ENCODE assay signal across 8 mouse cellular contexts in the genomic region with DNA sequence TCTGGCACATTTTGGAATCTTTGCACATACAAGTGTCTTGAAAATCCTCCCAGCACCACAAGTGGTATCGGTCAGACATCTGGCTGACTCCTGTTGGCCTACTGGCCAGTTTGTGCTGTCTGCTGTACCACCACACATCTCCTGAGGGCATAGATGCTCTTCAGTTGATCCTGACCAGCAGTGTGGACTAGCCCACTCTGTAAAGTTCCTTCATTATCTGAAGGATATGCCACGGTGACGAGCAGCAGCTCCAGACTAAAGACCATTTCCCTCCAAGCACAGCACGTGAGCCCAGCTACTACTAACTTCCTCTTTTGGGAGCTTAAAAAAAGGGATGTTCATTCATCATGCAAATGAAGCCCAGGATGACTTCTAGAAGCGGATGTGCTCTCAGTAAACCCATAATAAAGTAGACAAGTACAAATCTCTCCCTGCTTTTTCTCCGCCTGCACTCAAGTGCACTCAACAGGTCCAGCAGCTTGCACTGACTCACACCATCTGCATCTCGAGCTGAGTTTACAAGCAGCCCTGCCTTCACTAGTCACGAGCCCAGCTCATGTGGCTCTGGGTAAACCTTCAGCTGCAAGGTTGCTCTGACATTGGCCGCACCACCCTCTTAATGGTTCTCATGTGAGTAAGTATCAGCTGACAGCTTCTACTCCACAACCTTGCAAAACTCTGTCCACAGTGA. TPM values are rescaled to one million over a fixed set of nuclear protein-coding genes. Genes with fewer than 3 reads are reported as not detected.
A peak's percentile ranks its signal among the peaks of the same experiment; 100 is the strongest.
DNase-seq lines count a peak whose midpoint lies in the region; ATAC-seq and TF ChIP-seq lines count a peak whose summit lies in the region.

No protein-coding gene starts in this region.

- H3K4me1 ChIP-seq in liver, postnatal 0 days (ENCODE audit: insufficient read depth) = peaks cover 19% of the 10 kb centered on the region
- 0 out of 2 replicates have a peak, but pooled peaks cover 5% of the 10 kb centered on the region for H3K4me1 ChIP-seq in forebrain, embryonic 16.5 days (replicated peaks; ENCODE audit: control insufficient read depth, insufficient read depth, low read length)
- peaks cover 3% of the 10 kb centered on the region; the same call in 1 of the 2 replicates for H3K4me1 ChIP-seq in hindbrain, embryonic 10.5 days (replicated peaks)

- peak overlapping the region; percentile 45; the same call in 1 of the 2 replicates for H3K27ac ChIP-seq in liver, postnatal 0 days (ENCODE audit: low read depth)
- no peak overlapping the region for H3K27ac ChIP-seq in forebrain, embryonic 16.5 days (ENCODE audit: low read length)
- H3K27ac ChIP-seq in hindbrain, embryonic 10.5 days = no peak overlapping the region

- peak; percentile 71 for DNase-seq in layer of hippocampus, adult 11-12 months (ENCODE audit: low spot score)
- DNase-seq in layer of hippocampus, postnatal 10 days (ENCODE audit: low spot score in 2 of 2) = no peak
- DNase-seq in kidney, adult 8-10 months = peak; percentile 78 to 92
- DNase-seq in liver, postnatal 0 days = peak; percentile 43
- peak; percentile 84 for DNase-seq in splenic B cell, adult 2 months (ENCODE audit: low read depth, low spot score)
- no peak for DNase-seq in hindbrain, embryonic 10.5 days (ENCODE audit: low spot score)

- no peak for TF ChIP-seq EP300 in liver, postnatal 0 days (IDR thresholded peaks at IDR 0.05; ENCODE audit: low read depth)

- no peak overlapping the region for H3K4me3 ChIP-seq in liver, postnatal 0 days (ENCODE audit: low read depth, low read length)
- no peak overlapping the region for H3K4me3 ChIP-seq in forebrain, embryonic 16.5 days (replicated peaks; ENCODE audit: low read length)
- H3K4me3 ChIP-seq in hindbrain, embryonic 10.5 days = no peak overlapping the region

- H3K4me2 ChIP-seq in liver, postnatal 0 days (ENCODE audit: low read depth, low read length) = no peak overlapping the region
- no peak overlapping the region for H3K4me2 ChIP-seq in forebrain, embryonic 16.5 days (ENCODE audit: low read length)

- no peaks in the 10 kb centered on the region for H3K27me3 ChIP-seq in liver, postnatal 0 days (ENCODE audit: insufficient read depth, low read length)
- no peaks in the 10 kb centered on the region; the same call in 1 of the 2 replicates for H3K27me3 ChIP-seq in splenic B cell, adult 2 months (ENCODE audit: control insufficient read depth, insufficient read depth, low read length, poor library complexity, severe bottlenecking)
- H3K27me3 ChIP-seq in forebrain, embryonic 16.5 days (replicated peaks; ENCODE audit: control insufficient read depth, insufficient read depth, low read length) = no peaks in the 10 kb centered on the region
- no peaks in the 10 kb centered on the region for H3K27me3 ChIP-seq in hindbrain, embryonic 10.5 days (ENCODE audit: insufficient read depth, poor library complexity, severe bottlenecking)

- H3K9ac ChIP-seq in liver, postnatal 0 days (replicated peaks) = no peak overlapping the region
- H3K9ac ChIP-seq in forebrain, embryonic 16.5 days (replicated peaks; ENCODE audit: low read depth, low read length) = no peak overlapping the region

- no peaks in the 10 kb centered on the region for H3K9me3 ChIP-seq in liver, postnatal 0 days (ENCODE audit: low read length)
- no peaks in the 10 kb centered on the region for H3K9me3 ChIP-seq in forebrain, embryonic 16.5 days (ENCODE audit: control insufficient read depth, low read length)
- H3K9me3 ChIP-seq in hindbrain, embryonic 10.5 days = no peaks in the 10 kb centered on the region

- no peaks in the 10 kb centered on the region for H3K36me3 ChIP-seq in liver, postnatal 0 days (replicated peaks; ENCODE audit: insufficient read depth, low read length)
- H3K36me3 ChIP-seq in splenic B cell, adult 2 months (ENCODE audit: control insufficient read depth, insufficient read depth, low read length, poor library complexity, severe bottlenecking) = no peaks in the 10 kb centered on the region
- H3K36me3 ChIP-seq in forebrain, embryonic 16.5 days (ENCODE audit: control insufficient read depth, insufficient read depth) = no peaks in the 10 kb centered on the region
- H3K36me3 ChIP-seq in hindbrain, embryonic 10.5 days = no peaks in the 10 kb centered on the region

- peak; percentile 92 for ATAC-seq in frontal cortex, adult (ENCODE audit: low TSS enrichment)
- peak; percentile 67 for ATAC-seq in liver, postnatal 0 days
- no peak for ATAC-seq in forebrain, embryonic 16.5 days

- 42% methylated on average over 9 of the region's 9 CpGs for WGBS in liver, postnatal 0 days (ENCODE audit: insufficient replicate concordance)
- WGBS in forebrain, embryonic 16.5 days = 74% methylated on average over 9 of the region's 9 CpGs
- WGBS in hindbrain, embryonic 10.5 days = 85% methylated on average over 9 of the region's 9 CpGs

- no peak for TF ChIP-seq CTCF in liver, postnatal 0 days (IDR thresholded peaks at IDR 0.05; ENCODE audit: low read depth)

RNA-seq across cellular contexts. Expression of a gene that starts 35.9 kb away (rescaled TPM):
- total RNA-seq in layer of hippocampus, postnatal 10 days (2021) = 10 to 100 TPM; 18.1 to 19.0 TPM
- polyA plus RNA-seq in liver, postnatal 0 days (2015; fragmentation: Nextera tagmentation; extraction: Ambion mirVana) = 2.4 and 3.0 TPM in 2 replicates
- polyA plus RNA-seq in forebrain, embryonic 16.5 days (2015; fragmentation: Nextera tagmentation; extraction: Ambion mirVana) = 4.0 and 5.7 TPM in 2 replicates
- polyA plus RNA-seq in hindbrain, embryonic 10.5 days (2016; fragmentation: Nextera tagmentation; extraction: Ambion mirVana) = 5.0 and 5.8 TPM in 2 replicates

RNA-seq across cellular contexts. Expression of a gene that starts 59.4 kb away (rescaled TPM):
- total RNA-seq in layer of hippocampus, postnatal 10 days (2021) = 10 to 100 TPM; 71.5 to 79.5 TPM
- 31.5 and 36.6 TPM in 2 replicates for polyA plus RNA-seq in liver, postnatal 0 days (2015; fragmentation: Nextera tagmentation; extraction: Ambion mirVana)
- polyA plus RNA-seq in forebrain, embryonic 16.5 days (2015; fragmentation: Nextera tagmentation; extraction: Ambion mirVana) = 161 and 169 TPM in 2 replicates
- 173 and 217 TPM in 2 replicates for polyA plus RNA-seq in hindbrain, embryonic 10.5 days (2016; fragmentation: Nextera tagmentation; extraction: Ambion mirVana)

Comparison
In these comparisons a context has a peak if more than half of its experiments do, and no peak if none do; other contexts are left out.
1. DNase-seq: peak in layer of hippocampus, adult 11-12 months (single experiment), kidney, adult 8-10 months (2 of 2), liver, postnatal 0 days (single experiment) and splenic B cell, adult 2 months (single experiment); none in layer of hippocampus, postnatal 10 days (0 of 2) and hindbrain, embryonic 10.5 days (single experiment).